Mouse (Mus musculus) liver, adult (tissue): ENCODE data around the gene Ppp2r5c.

Experiments used
- GATA4 ChIP-seq: IDR thresholded peaks from 2 replicates; pipeline ENCODE4 v1.6.1; 2014; ENCODE audit warnings: mild to moderate bottlenecking, low read length; ENCODE audit not compliant: insufficient replicate concordance

Ppp2r5c gene

DNA sequence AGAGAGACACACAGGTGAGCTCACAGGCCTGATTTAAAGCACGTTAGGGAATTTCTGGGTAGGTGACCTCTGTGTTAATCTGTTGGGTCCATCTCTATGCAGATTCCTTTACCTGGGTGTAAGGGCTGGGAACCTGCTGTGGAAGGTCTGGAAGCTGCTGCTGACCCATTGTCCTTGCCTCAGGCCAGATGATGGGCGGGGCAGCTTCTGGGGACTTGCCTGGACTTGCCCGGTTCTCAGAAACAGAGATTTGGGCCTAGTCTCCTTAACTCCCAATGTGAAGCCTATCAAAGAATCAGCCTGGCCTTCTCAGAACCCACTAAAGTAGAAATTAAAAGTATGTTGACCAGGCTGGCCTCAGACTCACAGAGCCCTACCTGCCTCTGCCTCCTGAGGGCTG, 25.3 kb downstream of the Ppp2r5c start:
- no peak for TF ChIP-seq GATA4

- no peak for TF ChIP-seq GATA4
Measured at GRCm38 (mm10) chr12:110474497-110474896, 27.6 kb downstream of the Ppp2r5c start.

GRCm38 (mm10) chr12:110476561-110476960, 29.6 kb downstream of the Ppp2r5c start:
- TF ChIP-seq GATA4, result no peak

DNA sequence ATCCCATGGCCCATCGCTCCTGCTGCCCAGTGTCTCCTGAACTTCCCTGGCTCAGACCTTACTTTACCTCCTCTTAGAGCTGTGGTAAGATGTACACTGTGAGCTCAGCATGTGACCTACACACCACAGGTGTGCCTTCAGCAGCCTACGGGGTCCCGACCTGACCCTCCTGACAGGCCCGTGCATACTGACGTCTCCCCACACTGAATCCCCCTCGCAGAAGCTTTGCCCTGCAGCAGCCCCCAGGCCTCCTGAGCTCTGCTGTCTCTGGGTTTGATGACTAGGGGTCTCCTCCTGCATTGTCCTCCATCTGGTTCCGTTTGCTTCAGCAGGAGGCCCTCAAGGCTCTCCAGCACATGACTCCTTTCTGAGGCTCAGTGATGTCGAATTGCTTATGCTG, 31.0 kb downstream of the Ppp2r5c start:
- no peak for TF ChIP-seq GATA4

DNA sequence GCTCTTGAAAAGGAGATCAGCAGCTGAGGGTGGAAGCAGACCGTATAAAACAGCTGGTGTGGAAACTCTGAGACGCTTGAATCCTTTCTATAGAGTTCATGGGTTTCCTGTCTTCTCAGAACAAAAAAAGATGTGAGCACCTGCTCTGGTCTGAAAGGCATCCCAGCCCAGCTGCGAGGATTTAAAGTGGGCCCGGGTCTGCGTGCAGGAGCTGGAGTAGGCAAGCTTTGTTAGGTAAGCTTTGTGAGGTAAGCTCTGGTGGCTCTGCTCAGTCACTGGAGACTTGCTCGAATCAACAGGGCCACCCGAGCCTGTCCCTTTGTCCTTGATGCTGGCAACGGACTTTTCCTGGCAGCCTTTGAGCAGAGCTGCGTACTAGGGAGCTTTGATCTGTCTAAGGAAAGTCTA, 31.7 kb downstream of the Ppp2r5c start:
- no peak for TF ChIP-seq GATA4

GRCm38 (mm10) chr12:110479268-110479667, 32.3 kb downstream of the Ppp2r5c start:
- TF ChIP-seq GATA4, result no peak

GRCm38 (mm10) chr12:110480701-110481100, 33.8 kb downstream of the Ppp2r5c start:
- no peak for TF ChIP-seq GATA4

- TF ChIP-seq GATA4, result no peak
Measured at GRCm38 (mm10) chr12:110483761-110484160, 36.8 kb downstream of the Ppp2r5c start.

GRCm38 (mm10) chr12:110484824-110485584, 38.1 kb downstream of the Ppp2r5c start:
- no peak for TF ChIP-seq GATA4

DNA sequence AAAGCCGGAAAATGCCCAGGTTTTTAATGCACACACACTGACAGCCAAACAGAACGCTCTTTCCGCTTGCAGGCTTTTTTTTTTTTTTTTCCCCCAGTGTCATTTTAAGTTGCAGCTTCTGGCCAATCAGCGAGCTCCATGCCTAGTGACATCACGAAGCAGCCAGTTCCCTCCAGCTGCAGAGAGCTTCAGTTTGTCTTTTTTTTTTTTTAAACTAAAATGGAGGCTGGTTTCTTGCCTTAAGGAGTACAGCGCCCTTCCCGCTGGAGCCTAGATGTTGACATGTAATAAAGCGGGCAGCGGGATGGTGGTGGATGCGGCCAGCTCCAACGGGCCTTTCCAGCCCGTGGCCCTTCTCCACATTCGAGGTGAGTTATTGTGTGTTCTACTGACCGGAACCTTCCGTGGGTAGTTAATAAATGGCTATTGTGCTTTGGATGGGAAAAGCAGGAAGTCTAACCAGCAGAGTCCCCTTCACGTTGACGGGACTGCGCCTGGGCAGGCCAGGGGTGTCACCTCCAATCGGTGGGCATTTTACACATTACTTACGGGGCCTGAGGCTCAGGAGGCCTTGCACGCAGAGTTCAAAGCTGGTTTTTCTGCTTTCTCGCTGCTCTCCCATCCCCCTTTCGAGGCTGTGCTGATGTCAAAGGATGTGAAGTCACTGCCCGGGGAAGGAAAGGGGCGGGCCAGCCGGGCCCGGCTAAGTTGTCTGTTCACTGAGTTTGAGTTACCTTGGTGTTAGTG, 38.8 kb downstream of the Ppp2r5c start:
- no peak for TF ChIP-seq GATA4

- no peak for TF ChIP-seq GATA4
Measured at GRCm38 (mm10) chr12:110486852-110487251, 39.9 kb downstream of the Ppp2r5c start.

- no peak for TF ChIP-seq GATA4
Measured at GRCm38 (mm10) chr12:110488031-110488430, 41.1 kb downstream of the Ppp2r5c start.

- TF ChIP-seq GATA4, result no peak
Measured at GRCm38 (mm10) chr12:110489946-110490701, 43.2 kb downstream of the Ppp2r5c start.

GRCm38 (mm10) chr12:110492436-110492835, 45.5 kb downstream of the Ppp2r5c start:
- no peak for TF ChIP-seq GATA4

DNA sequence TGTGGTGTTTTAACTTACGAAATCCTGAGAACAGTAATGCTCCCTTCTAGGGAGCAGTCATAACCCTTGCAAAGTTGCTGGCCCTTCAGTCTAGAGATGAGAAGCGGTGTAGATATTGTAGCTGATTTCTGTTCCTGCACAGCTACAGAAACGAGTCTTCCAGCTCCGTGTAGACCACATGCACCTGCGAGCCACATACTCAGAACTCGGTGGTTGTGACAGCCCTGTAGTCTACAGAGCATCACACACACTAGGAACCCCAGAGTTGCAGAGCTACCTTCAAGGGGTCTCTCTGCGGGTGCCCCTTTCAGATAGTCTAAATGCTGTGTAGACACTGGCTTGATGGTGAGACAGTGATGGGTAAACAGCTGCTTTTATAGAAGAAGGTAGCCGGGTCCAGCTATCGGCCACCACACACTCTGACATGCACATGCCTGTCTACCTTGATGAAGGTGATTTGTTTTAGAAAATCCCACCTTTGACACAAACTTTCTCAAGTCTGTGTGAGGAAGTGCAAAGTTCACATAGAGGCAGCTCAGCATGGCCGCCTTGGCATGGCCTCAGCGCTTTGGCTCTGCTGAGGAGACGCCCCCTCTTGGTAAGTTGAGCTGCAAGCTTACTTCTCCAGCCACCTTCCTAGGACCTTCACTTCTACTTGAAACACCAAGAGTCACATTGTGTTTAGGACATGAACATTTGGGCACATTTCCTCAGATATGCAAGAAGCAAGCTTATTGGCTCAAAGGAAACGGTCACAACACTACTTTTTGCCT, 46.9 kb downstream of the Ppp2r5c start:
- TF ChIP-seq GATA4, result no peak
